ENCODE assay signal across 15 mouse cellular contexts in genomic region chr5:77408530-77408929, GRCm38 (mm10). TPM values are rescaled to one million over a fixed set of nuclear protein-coding genes. Genes with fewer than 3 reads are reported as not detected.
DNase-seq lines count a peak whose midpoint lies in the region; ATAC-seq and TF ChIP-seq lines count a peak whose summit lies in the region.
"Had no signal": no experiment of that assay in that cellular context is flagged by ENCODE, and none has a peak within 500 bp of the region (broad histone marks: within the 10 kb centered on the region; RNA-seq: fewer than 3 reads in every experiment).

No protein-coding gene starts in this region.

- peaks cover 20% of the 10 kb centered on the region for H3K27me3 ChIP-seq in embryonic facial prominence, embryonic 13.5 days
- H3K27me3 ChIP-seq in embryonic facial prominence, embryonic 10.5 days (replicated peaks; ENCODE audit: low read depth, poor library complexity, severe bottlenecking), result peaks cover 48% of the 10 kb centered on the region
- H3K27me3 ChIP-seq in lung, embryonic 16.5 days (ENCODE audit: control insufficient read depth, insufficient read depth, low read depth, low read length), result no peaks in the 10 kb centered on the region
- H3K27me3 ChIP-seq in limb, embryonic 14.5 days (ENCODE audit: control insufficient read depth, insufficient read depth, low read length), result no peaks in the 10 kb centered on the region

- WGBS in embryonic facial prominence, embryonic 13.5 days, result 88% methylated on average over 6 of the region's 6 CpGs
- WGBS in embryonic facial prominence, embryonic 10.5 days, result 92% methylated on average over 6 of the region's 6 CpGs
- 84% methylated on average over 6 of the region's 6 CpGs for WGBS in lung, embryonic 16.5 days
- 85% methylated on average over 6 of the region's 6 CpGs for WGBS in lung, adult 2 months
- 89% methylated on average over 6 of the region's 6 CpGs for WGBS in limb, embryonic 14.5 days

- H3K36me3 ChIP-seq in embryonic facial prominence, embryonic 13.5 days, result no peaks in the 10 kb centered on the region
- H3K36me3 ChIP-seq in embryonic facial prominence, embryonic 10.5 days (replicated peaks), result no peaks in the 10 kb centered on the region
- no peaks in the 10 kb centered on the region for H3K36me3 ChIP-seq in lung, embryonic 16.5 days (ENCODE audit: control insufficient read depth, insufficient read depth, low read length)
- H3K36me3 ChIP-seq in limb, embryonic 14.5 days (ENCODE audit: control insufficient read depth, insufficient read depth, low read length), result no peaks in the 10 kb centered on the region
- H3K36me3 ChIP-seq: hindbrain, embryonic 15.5 days; midbrain, embryonic 12.5 days had no signal

- peaks cover 8% of the 10 kb centered on the region for H3K4me1 ChIP-seq in embryonic facial prominence, embryonic 13.5 days
- H3K4me1 ChIP-seq in embryonic facial prominence, embryonic 10.5 days, result peaks cover 10% of the 10 kb centered on the region
- H3K4me1 ChIP-seq in lung, embryonic 16.5 days (replicated peaks; ENCODE audit: control insufficient read depth, insufficient read depth, low read length), result peaks cover 6% of the 10 kb centered on the region
- H3K4me1 ChIP-seq in lung, adult 2 months (ENCODE audit: control insufficient read depth, insufficient read depth, low read length), result peaks cover 11% of the 10 kb centered on the region
- H3K4me1 ChIP-seq in limb, embryonic 14.5 days (ENCODE audit: control insufficient read depth, insufficient read depth, low read length), result no peaks in the 10 kb centered on the region

- TF ChIP-seq POLR2A in lung, adult 2 months (IDR thresholded peaks at IDR 0.05; ENCODE audit: borderline replicate concordance, extremely low read depth, low read depth, low read length), result no peak
- no peak for TF ChIP-seq POLR2A in limb, embryonic 14.5 days (IDR thresholded peaks at IDR 0.05; ENCODE audit: borderline replicate concordance, extremely low read depth, insufficient read depth, insufficient read length)

- no peaks in the 10 kb centered on the region for H3K9me3 ChIP-seq in embryonic facial prominence, embryonic 13.5 days
- 0 out of 2 replicates have a peak, but pooled peaks cover 2% of the 10 kb centered on the region for H3K9me3 ChIP-seq in embryonic facial prominence, embryonic 10.5 days
- H3K9me3 ChIP-seq in lung, embryonic 16.5 days (ENCODE audit: control insufficient read depth, low read length), result no peaks in the 10 kb centered on the region
- no peaks in the 10 kb centered on the region for H3K9me3 ChIP-seq in limb, embryonic 14.5 days (ENCODE audit: control insufficient read depth, low read length)
- H3K9me3 ChIP-seq: forebrain, embryonic 13.5 days; hindbrain, embryonic 15.5 days; midbrain, embryonic 12.5 days had no signal

- peak overlapping the region; percentile 97 for H3K4me2 ChIP-seq in embryonic facial prominence, embryonic 13.5 days
- H3K4me2 ChIP-seq in lung, embryonic 16.5 days (ENCODE audit: low read depth, low read length), result peak overlapping the region; percentile 96
- peak overlapping the region; percentile 98; the same call in 1 of the 2 replicates for H3K4me2 ChIP-seq in limb, embryonic 14.5 days (replicated peaks; ENCODE audit: low read depth, low read length, severe bottlenecking)

- TF ChIP-seq CTCF in lung, adult 2 months (IDR thresholded peaks at IDR 0.05; ENCODE audit: insufficient read depth, low read length), result no peak

- H3K27ac ChIP-seq in embryonic facial prominence, embryonic 13.5 days, result no peak overlapping the region
- no peak overlapping the region for H3K27ac ChIP-seq in embryonic facial prominence, embryonic 10.5 days (replicated peaks)
- no peak overlapping the region for H3K27ac ChIP-seq in lung, embryonic 16.5 days (ENCODE audit: low read length)
- no peak overlapping the region for H3K27ac ChIP-seq in limb, embryonic 14.5 days (replicated peaks; ENCODE audit: low read depth, low read length)
- H3K27ac ChIP-seq: forebrain, embryonic 13.5 days; hindbrain, embryonic 15.5 days; macrophage; midbrain, embryonic 12.5 days had no signal

- peak overlapping the region; percentile 62 for H3K4me3 ChIP-seq in embryonic facial prominence, embryonic 13.5 days
- no peak overlapping the region for H3K4me3 ChIP-seq in embryonic facial prominence, embryonic 10.5 days
- H3K4me3 ChIP-seq in lung, embryonic 16.5 days (ENCODE audit: low read length), result no peak overlapping the region
- no peak overlapping the region for H3K4me3 ChIP-seq in lung, adult 2 months (replicated peaks; ENCODE audit: extremely low read depth, low read depth, low read length)
- H3K4me3 ChIP-seq in limb, embryonic 14.5 days (replicated peaks; ENCODE audit: low read length), result no peak overlapping the region

- no peak for ATAC-seq in embryonic facial prominence, embryonic 13.5 days (ENCODE audit: insufficient number of reproducible peaks, insufficient read depth, low FRiP score, low TSS enrichment, low read depth)
- ATAC-seq in lung, embryonic 16.5 days (ENCODE audit: low read depth), result no peak
- ATAC-seq in limb, embryonic 14.5 days (ENCODE audit: low FRiP score, low read depth), result no peak

- no peak overlapping the region for H3K9ac ChIP-seq in embryonic facial prominence, embryonic 13.5 days
- H3K9ac ChIP-seq in lung, embryonic 16.5 days (ENCODE audit: low read length), result no peak overlapping the region
- H3K9ac ChIP-seq in limb, embryonic 14.5 days (ENCODE audit: low read depth, low read length, severe bottlenecking), result no peak overlapping the region

- no peak for DNase-seq in embryonic facial prominence, embryonic 10.5 days (ENCODE audit: low spot score)
- peak; percentile 11 for DNase-seq in kidney, adult 9 months
- DNase-seq in kidney, adult 8-10 months, result no peak
- no peak for DNase-seq in lung, adult 2 months
- no peak for DNase-seq in limb, embryonic 14.5 days (ENCODE audit: low spot score)
- no peak for DNase-seq in thymus, postnatal 25 days
- DNase-seq: cerebellum, adult 8-10 months; right cerebral cortex, postnatal 4 days; thymus, postnatal 36 days had no signal

RNA-seq across cellular contexts. Expression of gene Igfbp7, which starts 0.7 kb away (rescaled TPM):
- polyA plus RNA-seq in embryonic facial prominence, embryonic 13.5 days (2015; fragmentation: Nextera tagmentation; extraction: Ambion mirVana), result 32.4 and 37.7 TPM in 2 replicates
- 4.4 and 4.9 TPM in 2 replicates for polyA plus RNA-seq in embryonic facial prominence, embryonic 10.5 days (2016; fragmentation: Nextera tagmentation; extraction: Ambion mirVana)
- polyA plus RNA-seq in lung, embryonic 16.5 days (2015; fragmentation: Nextera tagmentation; extraction: Ambion mirVana), result 99.8 and 104 TPM in 2 replicates
- 2,523 and 4,787 TPM in 2 replicates for polyA plus RNA-seq in lung, adult 2 months (2012; rRNA removed)
- 81.5 and 102 TPM in 2 replicates for polyA plus RNA-seq in limb, embryonic 14.5 days (2012; rRNA removed)
- polyA plus RNA-seq in limb, embryonic 14.5 days (2014; fragmentation: Nextera tagmentation; extraction: Ambion mirVana), result 86.7 and 100 TPM in 2 replicates

Comparison
In these comparisons a context has a peak if more than half of its experiments do, and no peak if none do; other contexts are left out.
1. RNA of gene Igfbp7, which starts 0.7 kb away (polyA plus RNA-seq): 2,523 to 4,787 TPM in lung, adult 2 months; 81.5 to 102 TPM in limb, embryonic 14.5 days, 99.8 to 104 TPM in lung, embryonic 16.5 days, 32.4 to 37.7 TPM in embryonic facial prominence, embryonic 13.5 days and 4.4 to 4.9 TPM in embryonic facial prominence, embryonic 10.5 days; every median in the first group is over 10 times any median in the second.
2. Peak in every context shown above with its lines, with median percentiles within 50 percentile points of each other: H3K4me2 ChIP-seq.